Mouse (Mus musculus) olfactory bulb, adult 2 months (tissue): ENCODE results near the gene Spi1.

ENCODE experiments used
- CTCF ChIP-seq: fragments of 200-500 bp; IDR thresholded peaks from 2 replicates; pipeline ENCODE4 v1.5.1; 2012; ENCODE audit warnings: low read depth, mild to moderate bottlenecking, low read length, moderate library complexity; ENCODE audit not compliant: insufficient read depth
- POLR2A ChIP-seq: fragments of 200-500 bp; IDR thresholded peaks from 2 replicates; pipeline ENCODE4 v1.6.1; 2012; ENCODE audit warnings: mild to moderate bottlenecking, low read depth, low read length, moderate library complexity; ENCODE audit not compliant: insufficient read depth

DNA sequence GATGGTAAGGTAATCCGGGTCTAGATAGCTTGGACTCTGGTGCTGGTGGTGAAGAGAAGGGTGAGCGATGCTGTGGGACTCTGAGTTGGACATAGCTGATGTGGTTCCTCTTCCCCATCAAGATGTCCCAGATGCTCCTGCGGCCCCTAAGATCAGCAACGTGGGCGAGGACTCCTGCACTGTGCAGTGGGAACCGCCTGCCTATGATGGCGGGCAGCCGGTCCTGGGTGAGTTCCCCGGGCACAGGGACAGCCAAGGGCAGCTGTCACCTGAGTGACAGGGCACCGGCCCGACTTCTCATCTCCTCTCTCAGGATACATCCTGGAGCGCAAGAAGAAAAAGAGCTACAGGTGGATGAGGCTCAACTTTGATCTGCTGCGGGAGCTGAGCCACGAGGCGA lies 49.1 kb downstream of the Spi1 start:
- TF ChIP-seq POLR2A (no peak), CTCF (no peak)
